Mouse (Mus musculus): ENCODE results near the gene Upb1.

GRCm38 (mm10) chr10:75355341-75355740 lies 45.6 kb upstream of the Upb1 start:
- TF ChIP-seq POLR2A (IDR thresholded peaks at IDR 0.05; ENCODE audit: borderline replicate concordance, control insufficient read depth, low read depth, low read length) = no peak
- no peak for TF ChIP-seq CTCF (IDR thresholded peaks at IDR 0.05; ENCODE audit: control insufficient read depth, insufficient read depth, low read length)
